Mouse (Mus musculus) hindbrain, embryonic 12.5 days (tissue): ENCODE results near the gene Calhm2. TPM values are rescaled to one million over a fixed set of nuclear protein-coding genes. Genes with fewer than 3 reads are reported as not detected.

Experiments
- ATAC-seq: fragments of 200-750 bp; cut with Nextera tagmentation; 2 replicates; pipeline ENCODE4 v1.8.0; 2017; ENCODE audit warnings: moderate TSS enrichment; ENCODE audit not compliant: low FRiP score
- H3K27ac ChIP-seq: fragments of 300-500 bp; sonication (generic); 2 replicates; pipeline ENCODE4 v1.5.1; 2016; ENCODE audit warnings: mild to moderate bottlenecking
- H3K27me3 ChIP-seq: fragments of 300-500 bp; sonication (generic); 2 replicates; pipeline ENCODE4 v1.6.1; 2016; ENCODE audit warnings: mild to moderate bottlenecking
- H3K36me3 ChIP-seq: fragments of 300-500 bp; sonication (generic); 2 replicates; pipeline ENCODE4 v1.6.1; 2016; ENCODE audit warnings: mild to moderate bottlenecking
- H3K4me1 ChIP-seq: fragments of 300-500 bp; sonication (generic); 2 replicates; pipeline ENCODE4 v1.6.1; 2016
- H3K4me2 ChIP-seq: fragments of 300-500 bp; sonication (generic); replicated peaks from 2 replicates; pipeline ENCODE4 v1.6.1; 2016; ENCODE audit warnings: mild to moderate bottlenecking
- H3K4me3 ChIP-seq: fragments of 300-500 bp; sonication (generic); 2 replicates; pipeline ENCODE4 v1.5.1; 2016; ENCODE audit warnings: mild to moderate bottlenecking
- H3K9ac ChIP-seq: fragments of 300-500 bp; sonication (generic); 2 replicates; pipeline ENCODE4 v1.6.1; 2016; ENCODE audit warnings: mild to moderate bottlenecking, moderate library complexity
- H3K9me3 ChIP-seq: fragments of 300-500 bp; sonication (generic); replicated peaks from 2 replicates; pipeline ENCODE4 v1.6.1; 2016; ENCODE audit warnings: mild to moderate bottlenecking
- WGBS: fragments of 180-500 bp; shearing (Covaris S2); methylation state at CpG from one replicate; pipeline ENCODE4 v1.1.7; 2016; 5-methylcytosine and 5-hydroxymethylcytosine counted together
- polyA plus RNA-seq: library from polyadenylated mRNA; unstranded; fragments of >200 nt; fragmentation: Nextera tagmentation; extraction: Ambion mirVana; gene quantifications from 2 replicates; pipeline ENCODE4 v1.2.1, GENCODE M21; 2016

Gene Calhm2
- polyA plus RNA-seq = 2.2 and 2.6 TPM in 2 replicates

- Histone ChIP-seq H3K4me2 (peak within 1 kb of the TSS; percentile 39), H3K4me1 (peaks cover 18% of the 10 kb centered on the region), H3K36me3 (peaks cover 6% of the 10 kb centered on the region), H3K27ac (no peak within 1 kb of the TSS), H3K4me3 (peak within 1 kb of the TSS; percentile 15), H3K9me3 (no peaks in the 10 kb centered on the region), H3K9ac (peak within 1 kb of the TSS; percentile 48), H3K27me3 (peaks cover 10% of the 10 kb centered on the region; the same call in 1 of the 2 replicates)
- WGBS = 10% methylated on average over 28 of the region's 28 CpGs
- ATAC-seq = 0 out of 2 replicates have a peak, but pooled peaks have one; percentile 58
These were observed at the start of gene Calhm2 for GRCm38 (mm10) chr19:47137771-47138421. TSS of gene Calhm2 (minus strand) at chr19:47138294.

GRCm38 (mm10) chr19:47186514-47187275 is 48.6 kb upstream of the Calhm2 start:
- no peak for ATAC-seq
- Histone ChIP-seq H3K9ac (no peak overlapping the region), H3K27ac (no peak overlapping the region), H3K4me2 (no peak overlapping the region), H3K27me3 (no peaks in the 10 kb centered on the region), H3K4me3 (no peak overlapping the region), H3K4me1 (peaks cover 19% of the 10 kb centered on the region), H3K9me3 (peaks cover 6% of the 10 kb centered on the region; the same call in 1 of the 2 replicates), H3K36me3 (no peaks in the 10 kb centered on the region)
- WGBS = 44% methylated on average over 15 of the region's 15 CpGs

GRCm38 (mm10) chr19:47184736-47185135 is 46.6 kb upstream of the Calhm2 start:
- Histone ChIP-seq H3K9ac (no peak overlapping the region), H3K27me3 (peaks cover 17% of the 10 kb centered on the region), H3K9me3 (peaks cover 6% of the 10 kb centered on the region; the same call in 1 of the 2 replicates), H3K36me3 (no peaks in the 10 kb centered on the region), H3K4me3 (no peak overlapping the region), H3K4me1 (peaks cover 23% of the 10 kb centered on the region), H3K4me2 (no peak overlapping the region), H3K27ac (no peak overlapping the region)
- WGBS = 62% methylated on average over 4 of the region's 4 CpGs
- no peak for ATAC-seq

GRCm38 (mm10) chr19:47184221-47184620 is 46.1 kb upstream of the Calhm2 start:
- H3K4me3 ChIP-seq = no peak overlapping the region
- no peak overlapping the region for H3K9ac ChIP-seq
- H3K4me2 ChIP-seq = no peak overlapping the region
- H3K27ac ChIP-seq = 0 out of 2 replicates have a peak overlapping the region, but pooled peaks have one; percentile 17
- H3K36me3 ChIP-seq = no peaks in the 10 kb centered on the region
- H3K4me1 ChIP-seq = peaks cover 28% of the 10 kb centered on the region
- WGBS = 57% methylated on average over 8 of the region's 8 CpGs
- no peak for ATAC-seq
- H3K27me3 ChIP-seq = peaks cover 22% of the 10 kb centered on the region
- H3K9me3 ChIP-seq = peaks cover 6% of the 10 kb centered on the region; the same call in 1 of the 2 replicates

GRCm38 (mm10) chr19:47180011-47180410 is 41.9 kb upstream of the Calhm2 start:
- H3K9me3 ChIP-seq = peaks cover 6% of the 10 kb centered on the region; the same call in 1 of the 2 replicates
- no peak for ATAC-seq
- H3K27me3 ChIP-seq = peaks cover 37% of the 10 kb centered on the region
- peak overlapping the region; percentile 99 for H3K4me2 ChIP-seq
- WGBS = 14% methylated on average over 8 of the region's 8 CpGs
- 0 out of 2 replicates have a peak overlapping the region, but pooled peaks have one; percentile 75 for H3K9ac ChIP-seq
- H3K27ac ChIP-seq = no peak overlapping the region
- peak overlapping the region; percentile 75 for H3K4me3 ChIP-seq
- H3K36me3 ChIP-seq = no peaks in the 10 kb centered on the region
- peaks cover 20% of the 10 kb centered on the region for H3K4me1 ChIP-seq

- 0 out of 2 replicates have a peak, but pooled peaks have one; percentile 27 for ATAC-seq
- 1% methylated on average over 42 of the region's 42 CpGs for WGBS
- peak overlapping the region; percentile 99 for H3K4me2 ChIP-seq
- peak overlapping the region; percentile 75 for H3K9ac ChIP-seq
- H3K9me3 ChIP-seq = peaks cover 6% of the 10 kb centered on the region; the same call in 1 of the 2 replicates
- peaks cover 16% of the 10 kb centered on the region for H3K4me1 ChIP-seq
- H3K4me3 ChIP-seq = peak overlapping the region; percentile 75
- no peaks in the 10 kb centered on the region for H3K36me3 ChIP-seq
- peaks cover 37% of the 10 kb centered on the region for H3K27me3 ChIP-seq
- peak overlapping the region; percentile 23; the same call in 1 of the 2 replicates for H3K27ac ChIP-seq
These were observed 41.2 kb upstream of the Calhm2 start for GRCm38 (mm10) chr19:47179272-47179809.

GRCm38 (mm10) chr19:47178431-47179271 is 40.6 kb upstream of the Calhm2 start, which contains the start of gene Neurl1a:
TSS of gene Neurl1a (plus strand) at chr19:47178820.
- WGBS = under 1% methylated on average over 61 of the region's 98 CpGs
- Histone ChIP-seq H3K4me1 (peaks cover 10% of the 10 kb centered on the region), H3K4me3 (peak within 1 kb of the TSS; percentile 75), H3K36me3 (no peaks in the 10 kb centered on the region), H3K27ac (peak within 1 kb of the TSS; percentile 23; the same call in 1 of the 2 replicates), H3K9ac (peak within 1 kb of the TSS; percentile 75), H3K4me2 (peak within 1 kb of the TSS; percentile 99), H3K9me3 (peaks cover 6% of the 10 kb centered on the region; the same call in 1 of the 2 replicates), H3K27me3 (peaks cover 37% of the 10 kb centered on the region)
- ATAC-seq = peak; percentile 71

- Histone ChIP-seq H3K27ac (no peak overlapping the region), H3K4me3 (peak overlapping the region; percentile 75; the same call in 1 of the 2 replicates), H3K9me3 (peaks cover 6% of the 10 kb centered on the region; the same call in 1 of the 2 replicates), H3K4me1 (peaks cover 10% of the 10 kb centered on the region), H3K27me3 (peaks cover 41% of the 10 kb centered on the region), H3K36me3 (no peaks in the 10 kb centered on the region), H3K4me2 (peak overlapping the region; percentile 99), H3K9ac (no peak overlapping the region)
- WGBS = 25% methylated on average over 10 of the region's 10 CpGs
- ATAC-seq = peak; percentile 26; the same call in 1 of the 2 replicates
These were observed 39.9 kb upstream of the Calhm2 start for GRCm38 (mm10) chr19:47178001-47178400.

GRCm38 (mm10) chr19:47176916-47177505 is 38.9 kb upstream of the Calhm2 start:
- H3K27me3 ChIP-seq = peaks cover 41% of the 10 kb centered on the region
- H3K9me3 ChIP-seq = peaks cover 2% of the 10 kb centered on the region; the same call in 1 of the 2 replicates
- H3K36me3 ChIP-seq = no peaks in the 10 kb centered on the region
- WGBS = 71% methylated on average over 2 of the region's 2 CpGs
- H3K4me1 ChIP-seq = peaks cover 10% of the 10 kb centered on the region
- H3K27ac ChIP-seq = no peak overlapping the region
- H3K4me3 ChIP-seq = no peak overlapping the region
- H3K4me2 ChIP-seq = no peak overlapping the region
- no peak overlapping the region for H3K9ac ChIP-seq
- ATAC-seq = no peak

- H3K9me3 ChIP-seq = no peaks in the 10 kb centered on the region
- ATAC-seq = no peak
- 71% methylated on average over 2 of the region's 2 CpGs for WGBS
- no peak overlapping the region for H3K27ac ChIP-seq
- peaks cover 10% of the 10 kb centered on the region for H3K4me1 ChIP-seq
- no peak overlapping the region for H3K4me2 ChIP-seq
- no peak overlapping the region for H3K9ac ChIP-seq
- peaks cover 32% of the 10 kb centered on the region for H3K27me3 ChIP-seq
- H3K4me3 ChIP-seq = no peak overlapping the region
- no peaks in the 10 kb centered on the region for H3K36me3 ChIP-seq
These were observed 37.4 kb upstream of the Calhm2 start for GRCm38 (mm10) chr19:47175472-47175871.

- no peaks in the 10 kb centered on the region for H3K36me3 ChIP-seq
- 62% methylated on average over 3 of the region's 3 CpGs for WGBS
- peaks cover 3% of the 10 kb centered on the region for H3K4me1 ChIP-seq
- H3K4me2 ChIP-seq = no peak overlapping the region
- no peak overlapping the region for H3K4me3 ChIP-seq
- no peak overlapping the region for H3K27ac ChIP-seq
- H3K9me3 ChIP-seq = no peaks in the 10 kb centered on the region
- no peak overlapping the region for H3K9ac ChIP-seq
- no peak for ATAC-seq
- H3K27me3 ChIP-seq = peaks cover 22% of the 10 kb centered on the region
These were observed 36.4 kb upstream of the Calhm2 start for GRCm38 (mm10) chr19:47174515-47174914.
